Mouse (Mus musculus): ENCODE results near the gene Stac2. TPM values are rescaled to one million over a fixed set of nuclear protein-coding genes. Genes with fewer than 3 reads are reported as not detected.

Gene Stac2
- polyA plus RNA-seq, 1 experiment from 2014 or later: 0.35 TPM

DNA sequence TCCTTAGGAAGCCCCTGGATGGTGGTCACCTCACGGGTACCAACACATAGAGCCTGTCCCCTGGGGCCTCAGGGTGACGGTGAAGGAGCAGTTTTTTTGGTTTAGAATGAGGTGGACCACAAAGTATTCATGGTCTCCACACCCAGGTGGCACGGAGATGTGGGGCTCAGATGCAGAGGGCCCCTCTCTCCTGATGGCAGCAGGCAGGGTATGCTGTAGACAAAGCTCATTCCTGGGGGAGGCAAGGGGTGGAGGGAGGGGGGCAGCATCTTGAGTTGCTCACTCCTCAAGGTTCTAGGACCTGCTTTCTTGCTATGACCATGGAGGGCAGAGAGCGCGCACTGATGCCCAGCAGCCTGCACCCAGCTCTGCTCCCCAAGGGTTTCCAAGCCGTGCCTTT is 51.3 kb downstream of the Stac2 start:
- H3K27ac ChIP-seq (ENCODE audit: low read depth): no peak overlapping the region
- no peak overlapping the region for H3K4me2 ChIP-seq (ENCODE audit: low read length)
- H3K9me3 ChIP-seq (ENCODE audit: control insufficient read depth, low read length): no peaks in the 10 kb centered on the region
- no peak overlapping the region for H3K4me3 ChIP-seq (ENCODE audit: low read depth, low read length)
- peaks cover 14% of the 10 kb centered on the region; the same call in 1 of the 2 replicates for H3K36me3 ChIP-seq (ENCODE audit: control insufficient read depth, insufficient read depth, low read length)
- ATAC-seq (replicated peaks; ENCODE audit: low FRiP score, low TSS enrichment, low read depth) (no peak), DNase-seq (ENCODE audit: low spot score) (no peak)
- no peaks in the 10 kb centered on the region for H3K4me1 ChIP-seq (replicated peaks; ENCODE audit: control insufficient read depth, insufficient read depth, low read length)
- peaks cover 16% of the 10 kb centered on the region; the same call in 1 of the 2 replicates for H3K27me3 ChIP-seq (replicated peaks; ENCODE audit: control insufficient read depth, insufficient read depth, low read length)
- WGBS: 51% methylated on average over 6 of the region's 6 CpGs
- no peak overlapping the region for H3K9ac ChIP-seq (ENCODE audit: low read length)

GRCm38 (mm10) chr11:98001351-98001824 is 51.9 kb downstream of the Stac2 start:
- no peak overlapping the region for H3K9ac ChIP-seq (ENCODE audit: low read length)
- 37% methylated on average over 11 of the region's 11 CpGs for WGBS
- no peaks in the 10 kb centered on the region for H3K9me3 ChIP-seq (ENCODE audit: control insufficient read depth, low read length)
- no peak overlapping the region for H3K4me2 ChIP-seq (ENCODE audit: low read length)
- H3K4me3 ChIP-seq (ENCODE audit: low read depth, low read length): no peak overlapping the region
- no peak overlapping the region for H3K27ac ChIP-seq (ENCODE audit: low read depth)
- ATAC-seq (replicated peaks; ENCODE audit: low FRiP score, low TSS enrichment, low read depth) (no peak), DNase-seq (ENCODE audit: low spot score) (no peak)
- H3K36me3 ChIP-seq (ENCODE audit: control insufficient read depth, insufficient read depth, low read length): 0 out of 2 replicates have a peak, but pooled peaks cover 12% of the 10 kb centered on the region
- peaks cover 16% of the 10 kb centered on the region; the same call in 1 of the 2 replicates for H3K27me3 ChIP-seq (replicated peaks; ENCODE audit: control insufficient read depth, insufficient read depth, low read length)
- no peaks in the 10 kb centered on the region for H3K4me1 ChIP-seq (replicated peaks; ENCODE audit: control insufficient read depth, insufficient read depth, low read length)

DNA sequence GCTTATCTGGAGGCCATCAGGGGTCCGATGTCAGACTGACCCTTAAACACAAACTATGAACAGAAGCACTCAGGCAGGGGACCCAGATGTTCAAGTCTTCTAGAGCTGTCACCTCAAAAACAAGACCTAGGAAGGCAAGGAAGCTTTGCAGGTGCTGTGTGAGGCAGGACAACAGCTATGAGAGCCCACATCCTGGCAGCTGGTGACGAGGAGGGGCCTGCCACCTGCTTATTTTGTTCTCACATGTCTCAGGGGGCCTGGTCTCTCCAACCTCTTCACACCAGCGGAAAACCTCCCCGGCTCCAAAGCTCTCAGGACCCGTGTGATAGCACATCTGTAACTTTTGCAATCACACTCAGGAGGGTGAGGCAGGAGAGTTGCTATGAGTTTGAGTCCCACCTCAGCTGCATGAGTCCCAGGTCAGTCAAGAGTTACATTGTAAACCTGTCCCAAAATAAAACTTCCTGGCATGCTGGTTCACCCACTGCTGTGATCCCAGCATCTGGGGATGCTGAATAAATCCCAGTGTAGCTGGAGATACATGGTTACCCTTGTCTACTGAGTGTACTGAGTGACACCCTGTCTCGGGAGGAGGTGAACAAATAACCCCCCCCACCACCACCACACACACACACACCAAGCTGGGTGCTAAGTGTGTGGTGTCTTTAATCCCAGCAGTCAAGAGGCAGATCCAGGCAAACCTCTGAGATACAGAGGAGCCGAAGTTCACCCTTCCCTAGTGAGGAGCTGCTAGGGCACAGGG is 52.7 kb downstream of the Stac2 start:
- H3K9me3 ChIP-seq (ENCODE audit: control insufficient read depth, low read length): no peaks in the 10 kb centered on the region
- H3K4me1 ChIP-seq (replicated peaks; ENCODE audit: control insufficient read depth, insufficient read depth, low read length): no peaks in the 10 kb centered on the region
- ATAC-seq (replicated peaks; ENCODE audit: low FRiP score, low TSS enrichment, low read depth) (no peak), DNase-seq (ENCODE audit: low spot score) (no peak)
- no peak overlapping the region for H3K27ac ChIP-seq (ENCODE audit: low read depth)
- no peak overlapping the region for H3K4me3 ChIP-seq (ENCODE audit: low read depth, low read length)
- 0 out of 2 replicates have a peak, but pooled peaks cover 12% of the 10 kb centered on the region for H3K36me3 ChIP-seq (ENCODE audit: control insufficient read depth, insufficient read depth, low read length)
- WGBS: 22% methylated on average over 7 of the region's 7 CpGs
- H3K9ac ChIP-seq (ENCODE audit: low read length): no peak overlapping the region
- H3K4me2 ChIP-seq (ENCODE audit: low read length): no peak overlapping the region
- peaks cover 16% of the 10 kb centered on the region; the same call in 1 of the 2 replicates for H3K27me3 ChIP-seq (replicated peaks; ENCODE audit: control insufficient read depth, insufficient read depth, low read length)

- Histone ChIP-seq H3K36me3 (ENCODE audit: control insufficient read depth, insufficient read depth, low read length) (0 out of 2 replicates have a peak, but pooled peaks cover 9% of the 10 kb centered on the region), H3K4me2 (ENCODE audit: low read length) (no peak overlapping the region), H3K9me3 (ENCODE audit: control insufficient read depth, low read length) (no peaks in the 10 kb centered on the region), H3K9ac (ENCODE audit: low read length) (no peak overlapping the region), H3K27ac (ENCODE audit: low read depth) (no peak overlapping the region), H3K27me3 (replicated peaks; ENCODE audit: control insufficient read depth, insufficient read depth, low read length) (peaks cover 16% of the 10 kb centered on the region; the same call in 1 of the 2 replicates), H3K4me1 (replicated peaks; ENCODE audit: control insufficient read depth, insufficient read depth, low read length) (peaks cover 5% of the 10 kb centered on the region; the same call in 1 of the 2 replicates), H3K4me3 (ENCODE audit: low read depth, low read length) (no peak overlapping the region)
- ATAC-seq (replicated peaks; ENCODE audit: low FRiP score, low TSS enrichment, low read depth): no peak
- whole genome bisulfite sequencing: 57% methylated on average over 5 of the region's 5 CpGs
- DNase-seq (ENCODE audit: low spot score): no peak
These were observed 53.5 kb downstream of the Stac2 start for GRCm38 (mm10) chr11:97999748-98000147.

GRCm38 (mm10) chr11:97998898-97999608 is 54.2 kb downstream of the Stac2 start:
- 60% methylated on average over 7 of the region's 7 CpGs for WGBS
- Histone ChIP-seq H3K36me3 (ENCODE audit: control insufficient read depth, insufficient read depth, low read length) (0 out of 2 replicates have a peak, but pooled peaks cover 6% of the 10 kb centered on the region), H3K27me3 (replicated peaks; ENCODE audit: control insufficient read depth, insufficient read depth, low read length) (peaks cover 16% of the 10 kb centered on the region; the same call in 1 of the 2 replicates), H3K4me2 (ENCODE audit: low read length) (no peak overlapping the region), H3K4me3 (ENCODE audit: low read depth, low read length) (no peak overlapping the region), H3K9me3 (ENCODE audit: control insufficient read depth, low read length) (no peaks in the 10 kb centered on the region), H3K9ac (ENCODE audit: low read length) (no peak overlapping the region), H3K4me1 (replicated peaks; ENCODE audit: control insufficient read depth, insufficient read depth, low read length) (peaks cover 5% of the 10 kb centered on the region; the same call in 1 of the 2 replicates), H3K27ac (ENCODE audit: low read depth) (no peak overlapping the region)
- ATAC-seq (replicated peaks; ENCODE audit: low FRiP score, low TSS enrichment, low read depth): no peak
- DNase-seq (ENCODE audit: low spot score): no peak

DNA sequence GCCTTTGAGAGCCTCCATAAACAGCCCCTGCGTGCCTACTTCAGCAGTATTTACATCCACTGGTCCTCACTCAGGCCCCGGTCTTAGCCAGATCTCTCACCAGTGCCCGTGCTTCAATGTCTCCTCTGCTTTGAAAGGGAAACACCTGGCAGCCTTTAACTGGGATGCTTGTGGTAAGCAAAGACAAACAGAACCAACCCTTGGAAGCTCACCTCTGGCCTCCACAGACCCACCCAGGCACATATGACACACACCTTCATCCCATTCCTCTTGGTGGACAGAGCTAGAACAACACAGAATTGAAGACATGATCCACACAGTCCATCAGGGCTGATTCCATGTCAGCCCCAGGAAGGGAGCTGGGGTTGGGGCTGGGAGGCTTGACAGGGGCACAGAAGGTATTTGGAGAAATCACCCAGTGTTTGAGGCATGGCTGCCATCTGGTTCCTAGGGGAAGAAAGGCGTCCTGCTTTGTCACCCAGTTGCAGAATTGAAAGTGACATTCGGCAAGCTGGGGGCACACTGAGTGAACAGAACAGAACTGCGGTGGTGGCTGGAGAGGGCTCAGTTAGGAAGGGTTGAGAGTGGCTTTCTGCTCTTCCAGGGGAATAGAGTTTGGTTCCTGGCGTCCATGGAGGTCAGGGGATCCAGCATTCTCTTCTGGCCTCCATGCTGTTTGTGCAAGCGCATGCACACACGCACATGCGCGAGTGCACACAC is 55.0 kb downstream of the Stac2 start:
- Histone ChIP-seq H3K9me3 (ENCODE audit: control insufficient read depth, low read length) (no peaks in the 10 kb centered on the region), H3K9ac (ENCODE audit: low read length) (no peak overlapping the region), H3K27ac (ENCODE audit: low read depth) (no peak overlapping the region), H3K27me3 (replicated peaks; ENCODE audit: control insufficient read depth, insufficient read depth, low read length) (peaks cover 16% of the 10 kb centered on the region; the same call in 1 of the 2 replicates), H3K4me2 (ENCODE audit: low read length) (no peak overlapping the region), H3K4me1 (replicated peaks; ENCODE audit: control insufficient read depth, insufficient read depth, low read length) (peaks cover 5% of the 10 kb centered on the region; the same call in 1 of the 2 replicates), H3K36me3 (ENCODE audit: control insufficient read depth, insufficient read depth, low read length) (0 out of 2 replicates have a peak, but pooled peaks cover 6% of the 10 kb centered on the region), H3K4me3 (ENCODE audit: low read depth, low read length) (no peak overlapping the region)
- 77% methylated on average over 11 of the region's 11 CpGs for WGBS
- DNase-seq (ENCODE audit: low spot score) (no peak), ATAC-seq (replicated peaks; ENCODE audit: low FRiP score, low TSS enrichment, low read depth) (no peak)

- DNase-seq (ENCODE audit: low spot score) (no peak), ATAC-seq (replicated peaks; ENCODE audit: low FRiP score, low TSS enrichment, low read depth) (no peak)
- Histone ChIP-seq H3K9ac (ENCODE audit: low read length) (no peak overlapping the region), H3K4me3 (ENCODE audit: low read depth, low read length) (no peak overlapping the region), H3K4me2 (ENCODE audit: low read length) (no peak overlapping the region), H3K4me1 (replicated peaks; ENCODE audit: control insufficient read depth, insufficient read depth, low read length) (peaks cover 5% of the 10 kb centered on the region; the same call in 1 of the 2 replicates), H3K9me3 (ENCODE audit: control insufficient read depth, low read length) (no peaks in the 10 kb centered on the region), H3K27me3 (replicated peaks; ENCODE audit: control insufficient read depth, insufficient read depth, low read length) (peaks cover 16% of the 10 kb centered on the region; the same call in 1 of the 2 replicates), H3K36me3 (ENCODE audit: control insufficient read depth, insufficient read depth, low read length) (no peaks in the 10 kb centered on the region), H3K27ac (ENCODE audit: low read depth) (no peak overlapping the region)
- WGBS: 79% methylated on average over 8 of the region's 8 CpGs
These were observed 55.8 kb downstream of the Stac2 start for GRCm38 (mm10) chr11:97997387-97997960.

DNA sequence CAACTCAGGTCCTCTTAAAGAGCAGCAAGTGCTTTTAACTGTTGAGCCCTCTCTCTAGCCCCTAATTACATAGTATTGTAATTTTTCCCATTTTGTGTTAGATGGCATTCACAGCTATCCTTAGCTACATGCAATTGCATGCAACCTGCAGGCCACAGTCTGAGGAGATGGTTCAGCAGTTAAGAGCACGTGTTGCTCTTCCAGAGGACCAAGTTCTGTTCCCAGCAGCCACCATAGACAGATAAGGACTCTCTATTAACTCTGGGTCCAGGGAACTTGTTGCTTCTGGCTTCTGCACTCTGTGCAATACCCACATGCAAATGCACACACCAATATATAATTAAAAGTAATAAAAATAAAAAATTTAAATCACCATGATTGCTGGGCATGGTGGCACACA is 56.6 kb downstream of the Stac2 start:
- ATAC-seq (replicated peaks; ENCODE audit: low FRiP score, low TSS enrichment, low read depth) (no peak), DNase-seq (ENCODE audit: low spot score) (no peak)
- Histone ChIP-seq H3K9me3 (ENCODE audit: control insufficient read depth, low read length) (no peaks in the 10 kb centered on the region), H3K4me2 (ENCODE audit: low read length) (no peak overlapping the region), H3K27me3 (replicated peaks; ENCODE audit: control insufficient read depth, insufficient read depth, low read length) (peaks cover 9% of the 10 kb centered on the region; the same call in 1 of the 2 replicates), H3K9ac (ENCODE audit: low read length) (no peak overlapping the region), H3K4me3 (ENCODE audit: low read depth, low read length) (no peak overlapping the region), H3K36me3 (ENCODE audit: control insufficient read depth, insufficient read depth, low read length) (no peaks in the 10 kb centered on the region), H3K27ac (ENCODE audit: low read depth) (no peak overlapping the region), H3K4me1 (replicated peaks; ENCODE audit: control insufficient read depth, insufficient read depth, low read length) (peaks cover 5% of the 10 kb centered on the region; the same call in 1 of the 2 replicates)
- 67% methylated on average over 1 of the region's 1 CpGs for WGBS
